Mouse (Mus musculus) monocyte, adult 5-6 weeks (primary cell): Measurements from ENCODE around the gene Ppp6r3. TPM values are rescaled to one million over a fixed set of nuclear protein-coding genes. Genes with fewer than 3 reads are reported as not detected.

Experiments used
- ATAC-seq: fragments of 153-309, 156-312 bp; replicated peaks from 2 replicates; pipeline ENCODE4 v1.8.0; 2017; ENCODE audit warnings: mild to moderate bottlenecking; ENCODE audit not compliant: low TSS enrichment, insufficient number of reproducible peaks, severe bottlenecking, poor library complexity, low FRiP score
- total RNA-seq: library from RNA; stranded (forward); fragments of 200-1000, 200-491, 200-594 nt; gene quantifications from 3 replicates; pipeline ENCODE4 v1.2.3, GENCODE M21; 2017

Gene Ppp6r3
- total RNA-seq, 1 experiment from 2014 or later: 90.3 TPM

DNA sequence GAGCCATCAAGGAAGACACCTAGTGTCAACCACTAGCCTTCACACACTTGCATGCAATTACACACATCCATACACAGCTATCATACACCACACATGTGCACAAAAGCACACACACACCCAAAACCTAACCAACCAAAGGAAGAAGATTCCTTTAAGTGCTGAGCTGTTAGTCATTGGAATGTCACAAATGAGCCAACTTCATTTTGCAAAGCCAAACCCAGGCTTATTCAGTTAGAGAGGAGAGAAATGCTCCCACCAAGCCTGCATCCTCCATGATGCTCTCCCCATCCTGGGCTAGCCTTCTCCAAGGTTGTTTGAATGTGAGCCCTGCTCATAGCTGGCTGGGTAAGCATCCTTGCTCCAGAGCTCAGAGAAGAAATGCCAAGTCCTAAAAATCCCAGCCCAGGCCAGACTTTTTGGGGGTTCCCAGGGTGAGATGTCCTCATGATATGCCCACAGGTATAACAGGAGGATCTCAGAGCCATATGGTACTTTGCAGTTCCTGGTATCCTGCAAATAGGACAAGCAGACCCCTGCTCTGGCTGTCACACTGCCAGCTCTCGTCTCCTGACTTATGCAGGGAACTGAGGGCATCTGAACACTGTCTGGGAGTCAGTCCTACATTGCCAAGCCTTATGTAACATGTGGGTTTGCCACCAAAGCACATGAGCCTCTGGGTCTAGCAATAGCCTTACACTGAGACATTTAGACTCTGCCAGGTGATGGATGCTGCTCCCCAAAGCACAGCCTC is 169.8 kb downstream of the Ppp6r3 start:
- no peak for ATAC-seq

Other genes starting within 250 kb of the Ppp6r3 start
- gene Tesmin, start 186.9 kb downstream of the Ppp6r3 start, total RNA-seq: 1.7 to 4.3 TPM (median 2.6 TPM) in 3 replicates
- gene Gal, start 161.2 kb downstream of the Ppp6r3 start, total RNA-seq: not detected in 3 replicates
- 10.1 to 17.6 TPM (median 14.0 TPM) in 3 replicates for gene Lrp5, start 110.8 kb upstream of the Ppp6r3 start, total RNA-seq
- gene 1810055G02Rik, start 132.5 kb upstream of the Ppp6r3 start, total RNA-seq: 3.8 to 9.4 TPM (median 9.1 TPM) in 3 replicates
- gene Kmt5b, start 191.7 kb upstream of the Ppp6r3 start, total RNA-seq: 103 to 126 TPM (median 109 TPM) in 3 replicates